In genomic region chr6:120835474-120836374, GRCm38 (mm10) we compare ENCODE assay signal across 7 mouse cellular contexts. TPM values are rescaled to one million over a fixed set of nuclear protein-coding genes. Genes with fewer than 3 reads are reported as not detected.
DNase-seq lines count a peak whose midpoint lies in the region; ATAC-seq lines count a peak whose summit lies in the region.

TSS of gene Bcl2l13 (plus strand) at chr6:120836212.

- intact Hi-C loops in gastrocnemius, postnatal 36 days (cut with DNase I), result no loop called here
- intact Hi-C loops in left cerebral cortex, postnatal 25 days (cut with DNase I), result loop anchor here (1.0 to 10.0 kb wide), 2 partner anchors 13 to 301 kb away; partner anchors contain the start of genes Atp6v1e1 and Hdhd5

- H3K27me3 ChIP-seq in intestine, embryonic 15.5 days (replicated peaks), result no peaks in the 10 kb centered on the region
- no peaks in the 10 kb centered on the region for H3K27me3 ChIP-seq in midbrain, embryonic 10.5 days (ENCODE audit: low read depth, poor library complexity, severe bottlenecking)

- no peaks in the 10 kb centered on the region for H3K9me3 ChIP-seq in intestine, embryonic 15.5 days
- no peaks in the 10 kb centered on the region for H3K9me3 ChIP-seq in midbrain, embryonic 10.5 days (replicated peaks)

- DNase-seq in adrenal gland, adult (ENCODE audit: inconsistent age in 2 of 2, low spot score in 1 of 2), result peak; percentile 97 to 99
- peak; percentile 95 for DNase-seq in embryo, embryonic 11 days
- peak; percentile 97 to 99 for DNase-seq in gastrocnemius, postnatal 36 days
- DNase-seq in left cerebral cortex, postnatal 25 days (ENCODE audit: low spot score in 2 of 2), result peak; percentile 94
- DNase-seq in midbrain, embryonic 10.5 days (ENCODE audit: low spot score), result peak; percentile 97
- peak; percentile 96 for DNase-seq in right cerebral cortex, postnatal 4 days

- ATAC-seq in intestine, embryonic 15.5 days, result peak; percentile 96

- no peaks in the 10 kb centered on the region for H3K4me1 ChIP-seq in intestine, embryonic 15.5 days (replicated peaks)
- H3K4me1 ChIP-seq in midbrain, embryonic 10.5 days, result peaks cover 17% of the 10 kb centered on the region

- WGBS in intestine, embryonic 15.5 days, result 3% methylated on average over 40 of the region's 40 CpGs
- 6% methylated on average over 40 of the region's 40 CpGs for WGBS in midbrain, embryonic 10.5 days

- peak within 1 kb of the TSS; percentile 65 for H3K4me2 ChIP-seq in intestine, embryonic 15.5 days (replicated peaks)

- H3K4me3 ChIP-seq in intestine, embryonic 15.5 days (replicated peaks), result peak within 1 kb of the TSS; percentile 60
- peak within 1 kb of the TSS; percentile 93 for H3K4me3 ChIP-seq in midbrain, embryonic 10.5 days

- peak within 1 kb of the TSS; percentile 93 for H3K9ac ChIP-seq in intestine, embryonic 15.5 days

- no peaks in the 10 kb centered on the region for H3K36me3 ChIP-seq in intestine, embryonic 15.5 days
- H3K36me3 ChIP-seq in midbrain, embryonic 10.5 days, result peaks cover 25% of the 10 kb centered on the region

- peak within 1 kb of the TSS; percentile 82 for H3K27ac ChIP-seq in intestine, embryonic 15.5 days
- H3K27ac ChIP-seq in midbrain, embryonic 10.5 days (replicated peaks), result peak within 1 kb of the TSS; percentile 98

RNA-seq across cellular contexts. Expression of gene Bcl2l13, which starts in this region (rescaled TPM):
- 10 to 100 TPM; 59.6 to 67.3 TPM for total RNA-seq in gastrocnemius, postnatal 36 days (2021)
- 24.1 and 25.7 TPM in 2 replicates for polyA plus RNA-seq in intestine, embryonic 15.5 days (2015; fragmentation: Nextera tagmentation; extraction: Ambion mirVana)
- 10 to 100 TPM; 45.9 to 48.5 TPM for total RNA-seq in left cerebral cortex, postnatal 25 days (2021)
- polyA plus RNA-seq in midbrain, embryonic 10.5 days (2016; fragmentation: Nextera tagmentation; extraction: Ambion mirVana), result 46.6 and 48.9 TPM in 2 replicates

Comparison
In these comparisons a context has a peak if more than half of its experiments do, and no peak if none do; other contexts are left out.
1. Peak in every context shown above with its lines: DNase-seq, ATAC-seq, H3K4me3 ChIP-seq and H3K27ac ChIP-seq.